Mouse (Mus musculus): ENCODE measurements around the gene Hnrnpab. TPM values are rescaled to one million over a fixed set of nuclear protein-coding genes. Genes with fewer than 3 reads are reported as not detected.

Hnrnpab gene
- 100 to 1,000 TPM in 1 of 2 experiments, 10 to 100 TPM in 1; 93.4 to 103 TPM for total RNA-seq (2021)
- long read RNA-seq, experiment 1, transcript Hnrnpab-203 (8 exons, 1,437 nt): minor isoform, 11 of 54 reads
- long read RNA-seq, experiment 1, transcript Hnrnpab-201 (7 exons, 2,370 nt): major isoform, 20 of 54 reads
- long read RNA-seq, experiment 1, partial matches to known transcripts: 13 of 54 reads
- long read RNA-seq, experiment 1, other reads (novel, unspliced or antisense): 10 of 54 reads
- long read RNA-seq, experiment 2, transcript Hnrnpab-201 (7 exons, 2,370 nt): major isoform, 32 of 71 reads
- long read RNA-seq, experiment 2, transcript Hnrnpab-203 (8 exons, 1,437 nt): minor isoform, 15 of 71 reads
- long read RNA-seq, experiment 2, partial matches to known transcripts: 11 of 71 reads
- long read RNA-seq, experiment 2, other reads (novel, unspliced or antisense): 13 of 71 reads

DNA sequence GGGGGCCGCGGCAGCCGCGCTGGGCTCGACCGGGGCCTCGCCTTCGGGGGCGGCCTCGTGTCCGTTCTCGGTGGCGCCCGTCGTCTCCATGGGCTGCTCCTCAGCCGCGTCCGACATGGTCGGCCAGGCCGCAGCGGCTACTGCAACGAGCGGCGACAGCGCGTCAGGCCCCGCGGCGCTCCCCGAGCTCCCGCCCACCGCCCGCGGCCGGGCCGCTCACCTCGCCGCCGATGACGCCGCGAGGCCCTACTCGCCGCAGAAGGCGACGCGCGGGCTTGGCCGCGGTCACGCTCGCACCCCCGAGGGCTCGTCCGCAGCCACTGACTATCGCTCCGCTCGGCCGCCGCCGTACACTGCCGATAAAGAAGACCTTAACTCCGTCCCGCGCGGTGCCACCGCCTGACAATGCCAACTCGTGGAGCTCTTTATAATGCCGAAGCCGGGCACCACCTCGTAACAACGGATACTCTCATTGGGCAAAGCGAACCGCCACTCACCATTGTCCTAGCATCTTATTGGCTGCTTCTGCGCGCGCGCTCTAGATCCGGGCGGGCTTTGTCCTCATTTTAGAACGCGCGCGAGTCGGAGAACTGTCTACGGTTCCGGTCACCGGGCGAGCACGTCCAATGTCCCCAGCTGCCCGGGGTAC is at the start of gene Hnrnpab:
Hnrnpab (minus strand) TSS at position 401 of the 649 bp plus-strand sequence.
- intact Hi-C loops (cut with DNase I): no loop called here
- peak; percentile 94 to 97 for DNase-seq

DNA sequence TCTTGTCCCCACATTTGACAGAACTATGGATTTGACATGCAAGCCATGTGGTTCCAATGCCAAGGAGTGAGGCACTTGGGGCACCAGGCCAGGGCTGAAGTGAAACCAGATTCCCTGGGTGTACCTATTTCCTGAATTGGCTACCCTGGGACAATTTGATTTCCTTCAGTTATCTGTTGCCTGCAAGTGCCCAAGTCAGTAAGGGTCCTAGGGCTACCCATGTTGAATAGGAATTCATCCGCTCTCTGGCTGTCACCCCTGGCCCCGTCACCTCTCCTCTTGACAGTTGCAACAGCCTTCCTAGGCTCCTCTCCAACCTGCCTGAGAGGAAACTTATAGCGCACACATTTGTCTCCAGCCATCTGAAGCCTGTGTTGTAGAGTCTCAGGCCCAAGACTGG is 48.2 kb upstream of the Hnrnpab start:
- intact Hi-C loops (cut with DNase I): no loop called here
- no peak for DNase-seq

DNA sequence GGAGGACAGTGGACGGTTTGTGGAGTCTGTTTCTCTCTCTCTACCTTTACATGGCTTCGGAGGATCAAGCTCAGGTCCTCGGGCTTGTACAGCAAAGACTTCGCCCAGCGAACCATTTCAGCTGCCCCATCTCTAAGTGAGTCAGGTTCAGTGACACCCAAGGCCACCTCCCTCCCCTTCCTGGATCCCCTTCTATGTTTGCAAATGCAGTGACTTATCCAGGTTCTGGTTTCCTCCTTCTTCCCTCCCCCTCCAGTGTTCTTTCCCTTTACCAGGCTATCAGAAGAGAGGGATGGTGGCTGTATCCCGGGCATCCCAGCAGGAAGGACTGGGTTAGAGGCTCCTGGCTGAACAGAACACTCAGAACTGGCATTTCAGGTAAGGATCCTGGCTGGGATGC is 47.1 kb upstream of the Hnrnpab start:
- DNase-seq: no peak
- intact Hi-C loops (cut with DNase I): no loop called here

DNA sequence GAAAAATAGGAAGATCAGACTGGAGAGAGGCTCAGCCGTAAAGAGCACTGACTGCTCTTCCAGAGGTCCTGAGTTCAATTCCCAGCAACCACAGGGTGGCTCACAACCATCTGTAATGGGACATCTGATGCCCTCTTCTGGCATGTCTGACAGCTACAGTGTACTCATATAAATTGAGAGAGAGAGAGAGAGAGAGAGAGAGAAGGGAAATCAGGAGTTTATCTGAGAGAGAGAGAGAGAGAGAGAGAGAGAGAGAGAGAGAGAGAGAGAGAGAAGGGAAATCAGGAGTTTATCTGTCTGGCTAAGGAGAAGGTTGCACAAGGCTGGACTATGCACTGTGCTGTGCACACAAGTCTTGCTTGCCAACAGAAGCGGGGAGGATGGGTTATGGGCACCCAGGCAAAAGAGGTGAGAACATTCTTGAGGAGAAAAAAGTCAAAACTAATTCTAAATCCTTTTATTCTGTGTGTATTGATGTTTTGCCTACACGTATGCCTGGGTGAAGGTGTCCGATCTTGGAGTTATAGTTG is 46.3 kb upstream of the Hnrnpab start:
- DNase-seq: no peak
- intact Hi-C loops (cut with DNase I): no loop called here

DNA sequence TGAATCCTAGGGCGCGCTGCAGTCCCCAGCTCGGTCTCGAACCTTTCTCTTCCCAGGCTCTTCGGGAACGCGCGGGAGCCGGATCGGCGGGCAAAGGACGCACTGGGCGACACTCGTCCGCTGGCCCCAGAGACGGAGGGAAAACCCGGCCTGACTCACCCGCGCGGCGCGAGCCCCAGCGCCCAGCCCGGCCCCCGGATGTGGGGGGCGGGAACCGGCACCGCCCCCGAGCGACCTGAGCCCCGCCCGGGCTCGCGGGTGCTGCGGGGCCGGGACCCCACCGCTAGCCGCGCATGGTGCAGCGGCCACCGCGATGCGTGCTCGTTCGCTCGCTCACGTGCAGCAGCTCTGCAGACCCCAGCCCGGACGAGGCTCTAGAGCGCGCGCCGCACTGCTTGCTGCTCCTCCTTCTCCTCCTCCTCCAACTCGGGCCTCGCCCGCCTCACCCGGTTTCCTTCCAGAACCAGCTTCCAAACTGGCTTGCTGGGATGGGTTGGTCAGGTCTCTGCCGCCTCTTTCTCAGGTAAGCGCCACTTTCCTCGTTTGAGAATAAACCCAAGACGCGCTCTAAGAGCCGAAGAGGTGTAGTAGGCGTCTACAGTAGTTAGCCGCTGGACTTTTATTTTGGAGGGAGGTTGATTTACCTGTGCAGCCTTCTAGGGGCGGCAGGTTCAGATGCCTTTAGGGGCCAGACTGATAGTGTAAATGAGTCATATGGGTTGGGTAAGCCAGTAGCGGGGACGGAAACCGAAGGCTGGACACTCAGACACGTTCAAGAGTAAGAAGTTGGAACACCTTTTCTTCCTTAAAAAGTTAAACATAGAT is 44.3 kb upstream of the Hnrnpab start, which contains the start of the genes N4bp3 and D930048N14Rik:
N4bp3 (minus strand) TSS at position 152 of the 825 bp plus-strand sequence.
D930048N14Rik (plus strand) TSS at position 264 of the 825 bp plus-strand sequence.
- peak; percentile 50 to 67 for DNase-seq
- intact Hi-C loops (cut with DNase I): no loop called here

DNA sequence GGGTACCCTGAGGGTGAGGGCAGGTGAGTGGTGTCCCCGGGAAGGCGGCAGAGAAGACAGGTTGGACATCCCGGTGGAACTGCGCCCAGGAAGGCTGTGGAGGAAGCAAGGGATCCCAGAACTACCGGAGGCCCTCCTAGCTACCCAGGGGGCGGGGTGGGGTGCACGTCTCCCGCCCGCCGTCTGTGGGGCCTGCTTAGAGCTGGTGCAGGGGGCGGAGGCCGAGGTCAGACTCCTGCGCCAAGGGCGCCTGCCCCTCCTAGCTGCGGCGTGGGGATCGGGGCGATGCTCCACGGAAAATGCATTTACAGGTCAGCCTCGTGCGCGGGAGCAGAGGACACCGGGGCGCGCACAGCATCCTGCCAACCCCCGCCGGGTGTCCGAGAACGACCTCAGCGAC is 43.6 kb upstream of the Hnrnpab start:
- intact Hi-C loops (cut with DNase I): no loop called here
- no peak for DNase-seq

DNA sequence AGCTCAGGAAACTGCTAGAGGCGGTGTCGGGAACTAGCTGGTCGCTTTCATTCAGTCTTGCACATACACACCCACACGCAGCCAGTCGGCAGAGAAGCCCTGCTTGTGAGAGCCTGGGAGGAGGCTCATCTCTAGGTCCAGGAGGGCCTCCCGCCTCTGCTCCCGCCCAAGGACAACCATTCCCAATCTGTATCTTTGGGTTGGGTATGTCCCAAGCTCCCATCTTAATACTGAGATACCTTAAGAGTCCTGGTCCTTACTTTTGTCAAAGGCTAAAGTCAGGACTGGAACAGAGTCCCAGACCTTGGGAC is 43.2 kb upstream of the Hnrnpab start:
- no peak for DNase-seq
- intact Hi-C loops (cut with DNase I): no loop called here

DNA sequence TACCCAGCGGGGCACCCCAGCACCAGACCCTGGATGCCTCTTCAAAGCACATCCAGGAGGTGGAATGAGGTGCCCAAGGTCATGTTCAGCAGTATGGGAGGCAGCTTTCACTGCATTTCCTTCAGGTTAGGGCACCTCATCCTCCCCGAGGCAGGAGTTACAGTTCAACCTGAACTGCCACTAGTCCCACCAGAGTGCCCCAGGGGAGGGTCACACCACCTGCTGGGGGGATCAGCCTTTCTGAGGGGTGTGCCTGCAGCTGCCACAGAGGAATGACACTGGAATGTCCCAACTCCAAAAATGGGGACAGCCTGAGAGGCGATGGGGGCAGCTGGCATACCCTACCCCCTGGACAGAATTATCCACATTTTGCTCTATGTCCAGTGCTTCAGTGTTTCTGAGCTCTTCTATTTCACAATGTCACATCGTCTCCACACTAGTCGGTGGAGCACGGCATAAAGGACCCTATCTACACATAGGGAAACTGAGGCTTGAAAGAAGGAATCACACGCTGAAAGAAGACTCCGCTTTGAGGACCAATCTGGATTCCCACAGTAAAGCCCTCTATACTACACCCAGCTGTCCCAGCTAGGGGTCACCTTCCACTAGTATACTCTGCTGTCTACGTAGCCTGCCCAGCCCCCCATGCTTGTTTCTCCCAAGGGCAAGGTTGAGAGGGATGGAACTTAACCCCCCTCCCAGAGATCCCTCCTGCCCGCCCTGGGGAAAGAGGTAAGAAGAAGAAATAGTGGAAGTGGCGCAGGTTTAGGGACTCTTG is 42.7 kb upstream of the Hnrnpab start:
- intact Hi-C loops (cut with DNase I): no loop called here
- DNase-seq: no peak

DNA sequence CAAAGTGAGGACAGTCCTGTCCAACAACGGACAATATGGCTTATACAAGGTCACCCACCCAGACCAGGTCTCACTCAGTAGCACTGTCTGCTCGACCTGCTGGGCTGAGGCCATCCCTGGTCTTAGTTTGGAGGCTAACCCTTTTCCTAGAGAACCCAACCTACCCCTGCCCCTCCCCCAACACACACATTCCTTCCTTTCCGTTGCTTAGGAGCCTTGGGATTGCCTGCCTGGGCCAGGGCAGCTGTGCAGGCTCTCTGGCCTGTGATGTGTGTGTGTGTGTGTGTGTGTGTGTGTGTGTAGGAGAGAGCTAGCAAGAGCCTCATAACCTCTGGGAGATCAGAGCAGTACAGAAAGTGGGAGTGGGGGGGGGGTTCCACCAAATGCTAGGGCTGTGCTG is 41.9 kb upstream of the Hnrnpab start:
- intact Hi-C loops (cut with DNase I): no loop called here
- no peak for DNase-seq

DNA sequence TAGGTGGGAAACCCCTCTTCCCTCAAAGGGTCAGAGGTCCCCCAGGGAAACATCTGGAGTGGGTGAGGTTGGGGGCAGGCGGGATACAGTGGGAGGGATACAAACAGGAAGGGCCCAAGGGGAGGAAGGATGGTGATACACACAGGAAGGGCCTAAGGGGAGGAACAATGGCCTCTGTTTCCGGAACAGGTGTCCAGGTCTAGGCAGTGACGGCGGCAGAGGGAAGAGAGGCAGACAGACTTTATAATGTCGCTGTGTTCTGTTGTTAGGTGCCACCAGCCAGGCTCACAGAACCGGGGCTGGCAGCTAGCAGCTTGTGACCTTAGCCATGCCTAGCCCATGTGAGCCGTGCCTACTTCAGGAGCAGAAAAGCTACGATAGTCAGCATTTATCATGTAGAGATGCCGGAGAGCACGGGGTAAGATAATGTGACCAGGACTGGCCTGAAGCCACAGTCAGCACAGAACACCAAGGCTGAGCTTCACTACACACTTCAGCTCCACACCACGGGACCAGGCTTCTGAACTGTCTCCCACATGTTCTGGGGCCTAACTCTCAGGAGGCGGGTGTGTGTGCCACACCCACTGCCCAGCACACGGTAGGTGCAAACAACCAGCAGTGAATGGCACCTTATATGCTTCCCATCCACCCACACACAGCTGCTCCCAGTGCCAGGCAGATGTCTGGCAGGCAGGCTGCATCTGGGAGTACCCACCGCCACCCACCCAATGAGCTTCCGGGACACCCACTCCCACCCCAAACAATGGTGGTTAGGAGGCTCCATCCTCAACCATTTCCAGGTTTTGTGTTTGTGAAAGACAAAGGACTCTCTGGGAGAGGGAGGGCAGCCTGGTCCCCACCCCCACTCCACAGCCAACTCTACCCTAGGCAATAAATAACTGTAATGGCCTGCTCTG is 40.4 kb upstream of the Hnrnpab start:
- intact Hi-C loops (cut with DNase I): no loop called here
- DNase-seq: no peak

DNA sequence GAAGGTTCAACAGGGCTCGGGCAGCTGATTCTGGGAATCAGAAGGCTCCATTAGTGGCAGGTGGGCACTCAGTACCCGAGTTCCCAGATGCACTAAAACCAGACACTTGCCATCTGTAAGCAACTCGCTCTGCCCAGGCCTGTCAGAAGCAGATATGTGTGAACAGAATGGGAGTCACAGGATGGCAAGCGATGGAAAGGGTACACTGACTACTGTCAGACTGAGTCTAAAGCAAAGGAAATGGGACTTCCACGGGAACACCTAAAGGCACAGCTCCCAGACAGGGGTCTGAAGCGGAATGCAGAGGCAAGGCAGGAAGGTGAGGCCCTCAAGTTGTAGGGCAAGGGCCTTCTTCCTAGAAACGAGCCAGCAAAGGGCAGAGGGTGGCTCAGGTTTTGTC is 39.6 kb upstream of the Hnrnpab start:
- intact Hi-C loops (cut with DNase I): no loop called here
- DNase-seq: no peak

DNA sequence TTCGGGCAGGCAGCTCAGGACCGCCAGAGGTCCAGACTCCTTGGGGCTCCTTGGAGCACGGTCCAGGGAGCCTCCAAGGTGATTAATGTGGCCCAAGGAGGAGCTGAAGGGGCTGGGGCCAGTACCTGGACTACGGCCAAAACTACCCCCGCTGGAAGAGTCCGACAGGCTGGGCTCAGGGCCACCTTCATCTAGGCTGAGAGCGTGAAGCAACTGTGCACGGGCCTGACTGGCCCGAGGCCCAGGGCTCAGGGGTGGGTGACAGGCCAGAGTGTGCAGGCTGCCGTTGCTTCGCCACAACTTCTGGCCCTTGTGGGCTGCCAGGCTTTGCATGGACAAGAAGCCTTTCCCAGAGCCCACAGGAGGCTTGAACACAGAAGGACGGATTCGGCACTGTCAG is 38.6 kb upstream of the Hnrnpab start:
- no peak for DNase-seq
- intact Hi-C loops (cut with DNase I): no loop called here

DNA sequence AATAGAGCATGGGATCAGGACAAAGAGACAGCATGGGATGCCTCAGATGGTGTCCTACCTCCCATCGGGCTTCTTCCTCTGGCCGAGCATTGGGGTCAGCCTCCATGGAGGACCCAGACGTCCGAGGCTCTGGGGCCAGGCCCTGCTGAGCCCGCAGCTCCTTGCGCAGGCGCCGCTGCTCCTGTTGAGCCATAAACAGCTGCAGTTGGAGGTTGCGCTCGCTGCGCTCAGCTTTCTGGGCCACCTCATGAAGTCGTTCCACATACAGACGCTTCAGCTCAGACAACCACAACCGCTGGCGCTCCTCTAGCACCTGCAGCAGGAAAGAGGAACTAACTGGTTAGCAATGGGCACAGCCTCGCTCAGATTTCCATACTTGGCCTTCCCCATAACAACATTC is 37.6 kb upstream of the Hnrnpab start:
- intact Hi-C loops (cut with DNase I): no loop called here
- DNase-seq: no peak

DNA sequence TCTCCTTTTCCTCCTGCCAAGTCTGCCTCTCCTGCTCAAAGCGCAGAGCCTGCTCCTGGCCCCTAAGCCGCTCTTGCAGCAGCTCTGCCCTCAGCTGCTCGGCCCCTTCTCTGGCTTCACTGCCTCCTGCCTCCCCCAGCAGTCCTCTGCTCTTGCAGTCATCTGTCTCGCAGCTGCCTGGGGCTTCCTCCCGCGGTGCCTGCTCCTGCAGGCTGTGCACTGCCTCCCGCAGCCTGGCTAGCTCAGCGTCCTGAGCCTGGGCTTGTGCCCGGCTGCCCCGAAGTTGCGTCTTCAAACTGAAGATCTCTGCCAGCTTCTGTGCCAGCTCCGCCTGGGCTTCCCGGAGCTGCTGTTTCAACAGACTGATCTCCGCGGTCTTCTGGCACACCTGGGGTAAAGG is 37.1 kb upstream of the Hnrnpab start:
- DNase-seq: peak in 1 of 2 experiments; percentile 30
- intact Hi-C loops (cut with DNase I): no loop called here

DNA sequence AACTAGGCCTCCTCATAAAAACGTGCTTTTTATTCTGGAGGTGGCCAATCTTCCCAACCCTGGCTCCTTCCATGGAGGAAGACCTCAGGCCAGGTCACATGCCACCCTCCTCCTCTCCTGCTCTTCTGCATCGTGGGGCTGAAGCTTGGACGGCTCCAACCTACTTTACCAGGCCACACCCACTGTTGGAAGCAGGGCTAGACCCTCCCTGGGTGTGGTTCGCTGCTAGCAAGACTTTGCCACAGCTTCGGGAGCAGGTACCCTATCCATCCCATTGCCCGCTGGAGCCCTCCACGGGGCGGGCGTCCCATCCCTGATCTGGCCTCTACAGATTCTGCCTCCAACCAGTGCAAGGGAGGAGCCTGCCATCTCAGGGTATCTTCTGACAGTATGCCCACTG is 36.6 kb upstream of the Hnrnpab start:
- DNase-seq: no peak
- intact Hi-C loops (cut with DNase I): no loop called here

DNA sequence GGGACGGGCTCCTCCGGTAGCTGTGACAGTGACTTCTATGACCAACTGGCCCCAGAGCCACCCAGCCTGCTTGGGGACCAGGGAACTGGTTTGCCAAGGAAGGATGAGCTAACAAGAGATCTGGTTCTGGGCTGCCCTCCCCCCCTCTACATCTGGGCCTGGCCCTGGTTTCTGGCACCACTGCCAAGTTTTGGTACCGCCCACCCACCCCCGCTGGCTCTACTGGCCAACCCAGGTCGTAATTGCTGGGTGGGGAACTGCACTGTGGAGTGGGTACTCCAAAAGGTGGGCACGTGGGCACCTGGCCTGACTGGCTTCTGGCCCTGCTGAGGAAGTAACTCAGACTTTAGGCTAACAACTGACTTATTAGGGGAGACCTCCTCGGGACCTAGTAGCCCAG is 34.1 kb upstream of the Hnrnpab start:
- DNase-seq: no peak
- intact Hi-C loops (cut with DNase I): no loop called here

DNA sequence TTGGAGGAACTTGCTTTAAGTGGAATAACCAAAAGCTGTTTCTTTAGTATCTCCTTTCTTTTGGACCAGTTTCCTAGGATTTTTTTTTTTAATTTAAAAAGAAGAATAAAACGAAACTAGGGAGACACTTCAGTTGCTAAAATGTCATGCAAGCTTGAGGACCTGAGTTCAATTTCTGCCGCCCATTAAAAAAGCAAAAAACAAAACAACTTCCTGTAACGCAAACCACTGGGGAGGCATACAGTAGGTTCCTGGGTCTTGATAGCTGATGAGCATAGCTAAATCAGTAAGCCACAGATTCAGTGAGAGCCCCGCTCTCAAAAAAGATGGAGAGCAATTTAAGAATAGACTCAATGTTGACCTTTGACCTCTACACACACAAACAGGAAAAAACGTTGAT is 31.9 kb upstream of the Hnrnpab start:
- intact Hi-C loops (cut with DNase I): no loop called here
- DNase-seq: no peak

DNA sequence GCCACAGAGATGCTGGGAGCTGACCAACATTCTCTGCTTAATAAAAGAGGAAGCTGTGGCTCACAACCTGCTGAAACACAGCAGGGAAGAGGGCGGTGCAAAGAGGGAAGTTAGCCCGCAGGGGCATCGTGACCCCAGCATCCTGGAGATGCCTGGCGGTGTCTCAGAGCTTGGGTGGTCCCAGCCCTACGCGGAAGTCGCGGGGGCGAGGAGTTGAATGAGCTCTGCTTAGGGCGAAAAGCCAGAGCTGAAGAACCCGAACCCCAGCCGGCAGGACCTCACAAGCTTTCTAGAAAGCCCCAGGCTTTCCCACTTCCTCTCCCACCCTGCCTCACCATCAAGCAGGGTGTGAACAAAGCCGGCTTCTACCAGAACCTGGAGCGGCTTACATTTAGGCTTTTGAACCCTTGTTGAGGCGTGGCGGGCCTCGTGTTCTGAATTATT is 31.3 kb upstream of the Hnrnpab start:
- DNase-seq: no peak
- intact Hi-C loops (cut with DNase I): no loop called here

DNA sequence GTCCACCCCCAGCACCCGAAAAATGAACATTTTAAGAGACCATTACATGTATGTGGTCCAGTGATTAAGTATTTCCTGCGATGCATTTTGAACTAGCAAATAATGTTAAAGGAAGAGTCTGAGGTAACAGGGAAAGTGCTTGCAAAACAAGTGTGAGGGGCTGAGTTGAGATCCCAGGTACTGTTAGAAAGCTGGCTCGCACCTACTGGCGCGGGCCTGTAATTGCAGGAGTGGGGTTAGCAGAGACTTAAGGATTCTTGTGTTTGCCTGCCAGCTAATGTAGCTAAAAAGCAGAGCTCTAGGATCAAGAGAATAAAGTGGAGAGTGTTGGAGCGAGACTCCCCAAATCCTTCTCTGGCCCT is 29.7 kb upstream of the Hnrnpab start:
- intact Hi-C loops (cut with DNase I): no loop called here
- peak in 1 of 2 experiments; percentile 42 for DNase-seq
